Mouse (Mus musculus): Measurements from ENCODE around the gene Gal3st3. TPM values are rescaled to one million over a fixed set of nuclear protein-coding genes. Genes with fewer than 3 reads are reported as not detected.

Gene Gal3st3
- total RNA-seq (2021), result 100 to 1,000 TPM; 106 to 107 TPM
- long read RNA-seq, experiment 1, transcript Gal3st3-201 (3 exons, 2,421 nt), result major isoform, 25 of 30 reads
- long read RNA-seq, experiment 1, partial matches to known transcripts, result 0 of 30 reads
- long read RNA-seq, experiment 1, other reads (novel, unspliced or antisense), result 5 of 30 reads
- long read RNA-seq, experiment 2, transcript Gal3st3-201 (3 exons, 2,421 nt), result major isoform, 29 of 34 reads
- long read RNA-seq, experiment 2, partial matches to known transcripts, result 0 of 34 reads
- long read RNA-seq, experiment 2, other reads (novel, unspliced or antisense), result 5 of 34 reads

DNA sequence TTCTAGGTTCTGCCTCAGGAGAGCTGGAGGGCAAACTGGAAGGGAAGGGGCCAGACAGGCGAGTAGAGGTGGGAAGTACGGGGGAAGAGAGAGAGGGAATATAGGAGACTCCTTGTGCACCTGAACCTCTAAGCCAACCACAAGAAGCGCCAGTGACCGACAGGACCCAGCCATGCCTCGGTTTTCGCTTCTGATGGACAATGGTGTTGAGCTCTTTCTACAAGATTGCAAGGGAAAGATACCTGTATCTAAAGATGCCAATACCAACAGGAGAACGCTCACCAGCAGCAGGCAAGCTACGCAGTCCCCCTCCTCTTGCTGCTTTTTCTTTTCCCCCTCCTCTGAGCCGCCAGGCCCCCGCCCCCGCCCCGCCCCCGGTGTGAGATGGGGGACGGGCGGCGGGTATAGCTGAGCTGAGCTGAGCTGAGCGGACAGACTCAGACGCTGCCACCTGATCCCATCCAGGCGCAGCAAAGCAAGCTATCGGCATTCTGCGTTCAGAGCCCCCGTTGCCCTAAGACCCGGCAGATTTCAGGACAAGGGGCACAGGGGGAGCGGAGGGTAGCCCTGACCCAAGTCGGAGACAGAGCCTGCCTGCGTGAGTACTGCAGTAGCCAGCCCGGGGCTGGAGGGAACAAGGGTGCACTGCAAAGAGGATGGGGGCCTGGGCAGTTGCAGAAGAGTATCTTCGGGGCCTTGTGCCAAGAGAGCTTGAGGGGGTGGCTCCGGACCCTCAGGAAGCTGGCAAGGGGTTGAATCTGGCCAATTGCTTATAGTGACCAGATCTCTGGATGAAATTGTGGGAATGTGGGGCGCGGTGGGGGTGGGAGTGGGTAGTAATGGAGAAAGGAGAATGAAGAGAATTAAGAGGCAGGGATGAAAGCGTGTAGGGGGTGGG, at the start of gene Gal3st3:
Gene Gal3st3, plus strand, starts transcription at position 429 of the 898 bp plus-strand sequence.
- intact Hi-C loops (cut with DNase I), result no loop called here
- DNase-seq (ENCODE audit: low spot score in 2 of 2), result peak; percentile 45 to 60

GRCm38 (mm10) chr19:5257140-5257539, 41.0 kb upstream of the Gal3st3 start:
- intact Hi-C loops (cut with DNase I), result no loop called here
- no peak for DNase-seq (ENCODE audit: low spot score in 2 of 2)

DNA sequence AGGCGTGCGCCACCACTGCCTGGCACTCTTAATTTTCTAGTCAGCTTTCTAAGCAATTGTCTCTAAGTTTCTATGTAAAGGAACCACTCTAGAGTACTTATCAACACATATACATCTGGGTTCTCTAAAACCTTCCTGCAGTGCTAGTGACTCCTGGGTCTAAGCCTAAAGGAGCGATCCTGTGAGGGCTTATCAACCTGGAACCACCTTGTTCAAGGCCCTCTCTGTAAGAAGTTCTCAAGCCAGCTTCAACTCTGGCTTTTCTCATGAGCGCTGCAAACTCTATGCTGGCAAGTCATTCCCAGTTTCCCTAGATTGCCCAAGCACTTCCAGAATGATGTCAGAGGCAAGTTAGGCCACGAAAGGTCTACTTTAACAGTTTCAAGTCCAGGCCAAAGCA, 31.1 kb upstream of the Gal3st3 start:
- intact Hi-C loops (cut with DNase I), result no loop called here
- no peak for DNase-seq (ENCODE audit: low spot score in 2 of 2)

DNA sequence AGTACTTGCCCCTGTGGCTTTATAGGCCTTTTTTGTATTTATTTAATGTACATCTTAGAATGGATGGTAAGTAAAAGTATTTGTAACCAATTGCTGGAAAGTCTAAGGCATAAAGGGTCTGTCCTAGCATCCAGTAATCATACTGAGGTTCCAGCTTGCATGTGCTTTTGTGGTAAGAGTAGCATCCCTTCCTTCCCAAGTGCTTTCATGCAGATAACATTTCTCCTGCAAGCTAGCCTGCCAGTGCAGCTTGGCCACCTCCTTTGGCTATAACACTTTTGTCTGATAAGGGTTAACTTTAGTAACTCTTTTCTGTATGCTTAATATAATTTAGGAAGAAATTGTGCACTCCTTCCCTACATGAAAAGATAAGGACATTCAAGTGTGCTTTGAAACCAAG, 30.1 kb upstream of the Gal3st3 start:
- intact Hi-C loops (cut with DNase I), result no loop called here
- no peak for DNase-seq (ENCODE audit: low spot score in 2 of 2)

DNA sequence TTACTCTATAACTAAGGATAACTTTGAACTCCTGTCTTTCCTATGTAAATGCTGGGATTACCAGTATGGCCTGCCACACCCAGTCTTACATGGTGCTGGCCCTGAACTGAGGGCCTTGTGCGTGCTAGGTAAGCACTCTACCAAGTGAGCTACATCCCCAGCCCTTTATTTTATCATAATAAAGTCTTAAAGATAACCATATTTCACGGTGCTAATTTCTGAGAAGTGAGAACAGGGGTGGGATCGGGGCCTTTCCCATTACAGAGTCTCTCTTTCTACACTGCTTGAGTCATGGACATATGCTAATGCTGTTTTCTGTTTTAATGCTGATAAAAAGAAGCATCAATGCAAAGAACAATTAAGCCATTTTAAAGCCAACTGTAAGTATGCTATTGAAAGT, 29.3 kb upstream of the Gal3st3 start:
- DNase-seq (ENCODE audit: low spot score in 2 of 2), result no peak
- intact Hi-C loops (cut with DNase I), result no loop called here

- intact Hi-C loops (cut with DNase I), result no loop called here
- DNase-seq (ENCODE audit: low spot score in 2 of 2), result no peak
Observed at GRCm38 (mm10) chr19:5269392-5269791, 28.7 kb upstream of the Gal3st3 start.

DNA sequence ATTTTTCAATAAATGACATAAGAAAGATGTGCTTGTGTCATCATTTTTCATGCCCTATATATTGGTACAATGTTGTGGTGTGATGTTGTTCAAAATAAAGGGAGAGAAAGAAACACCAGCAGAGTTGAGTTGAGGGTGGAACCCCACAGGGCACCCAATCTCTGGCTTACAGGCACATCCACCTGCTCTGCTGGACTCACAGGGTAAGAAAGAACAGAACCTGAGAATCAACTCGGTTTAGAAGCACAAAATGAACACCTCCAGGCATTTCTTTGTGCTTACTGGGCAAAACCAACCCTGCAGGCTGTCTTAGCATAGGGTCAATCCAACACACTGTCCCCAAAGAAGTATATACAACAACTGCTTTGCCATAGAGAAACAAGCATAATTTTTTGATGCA, 26.7 kb upstream of the Gal3st3 start:
- intact Hi-C loops (cut with DNase I), result loop anchor here (5.0 kb wide), 1 partner anchor 69 kb away; no protein-coding TSS in a partner anchor
- no peak for DNase-seq (ENCODE audit: low spot score in 2 of 2)

DNA sequence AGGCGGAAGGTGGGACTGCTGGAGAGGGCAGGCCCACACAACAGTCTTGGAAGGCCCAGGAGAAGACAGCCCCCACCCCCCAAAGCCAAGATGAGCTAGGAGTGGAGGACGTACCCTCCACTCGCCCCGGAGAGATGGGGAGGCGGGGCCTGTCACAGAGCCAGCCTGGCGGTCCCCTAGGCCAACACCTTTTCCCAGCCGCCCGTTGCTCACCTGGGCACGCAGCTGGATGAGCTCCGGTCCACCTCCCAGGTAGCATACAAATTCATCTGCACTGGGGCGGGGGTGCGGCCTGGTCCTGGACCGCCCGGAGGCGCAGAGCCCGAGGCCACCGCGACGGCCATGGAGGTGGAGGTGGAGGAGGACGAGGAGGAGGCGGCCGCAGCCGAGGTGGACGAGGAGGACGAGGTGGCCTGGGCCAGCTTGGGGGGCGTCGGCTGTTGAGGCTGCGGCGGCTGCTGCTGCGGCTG, 25.8 kb upstream of the Gal3st3 start:
- no peak for DNase-seq (ENCODE audit: low spot score in 2 of 2)
- intact Hi-C loops (cut with DNase I), result loop anchor here (5.0 kb wide), 1 partner anchor 70 kb away; no protein-coding TSS in a partner anchor

DNA sequence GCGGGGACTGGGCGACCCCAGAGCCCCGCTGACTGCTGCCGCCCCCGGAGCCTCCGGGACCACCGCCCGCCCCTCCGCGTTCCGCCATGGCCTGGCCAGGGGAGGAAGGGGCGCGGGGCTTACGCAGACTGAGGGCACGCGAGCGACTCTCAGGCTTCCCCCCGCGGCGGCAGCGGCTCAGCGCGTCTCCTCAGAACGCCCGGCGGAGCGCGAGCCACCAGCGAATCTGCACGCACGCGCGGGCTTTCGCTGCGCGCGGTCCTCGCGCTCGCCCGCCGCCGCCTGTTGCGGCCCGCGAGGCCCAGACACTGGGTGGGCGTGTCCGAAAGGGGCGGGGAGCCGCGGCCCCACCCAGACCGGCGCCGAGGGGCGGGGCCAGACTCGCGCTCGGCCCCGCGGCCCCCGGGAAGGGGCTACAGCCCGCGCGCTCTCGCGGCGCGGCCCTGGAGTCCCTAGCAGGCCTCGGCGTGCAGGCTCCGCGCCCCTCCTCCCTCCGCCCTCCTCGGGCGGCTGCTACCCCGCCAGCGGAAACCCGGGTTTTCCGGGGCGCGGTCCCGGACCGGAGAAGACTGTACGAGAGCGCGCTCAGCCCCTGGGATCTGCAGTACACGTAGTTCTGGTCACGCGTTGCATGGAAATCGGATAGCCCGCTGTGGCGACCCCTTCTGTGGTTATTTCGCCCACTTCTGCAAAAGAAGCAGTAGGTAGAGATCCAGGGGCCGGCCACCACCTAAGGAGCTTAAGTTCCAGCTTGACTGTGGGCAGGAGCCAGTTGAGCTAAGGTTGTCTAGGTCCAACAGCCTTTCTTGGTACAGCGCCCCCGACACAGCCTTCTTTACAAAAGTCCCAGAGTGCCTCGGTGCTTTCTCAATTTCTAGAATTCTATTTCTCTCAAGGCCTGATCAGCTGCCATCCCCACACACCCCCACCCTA, 25.1 kb upstream of the Gal3st3 start, which contains the start of gene Pacs1:
Gene Pacs1, minus strand, starts transcription at position 319 of the 933 bp plus-strand sequence.
- peak; percentile 79 to 87 for DNase-seq (ENCODE audit: low spot score in 2 of 2)
- intact Hi-C loops (cut with DNase I), result loop anchor here (5.0 kb wide), 1 partner anchor 71 kb away; no protein-coding TSS in a partner anchor

GRCm38 (mm10) chr19:5273916-5274315, 24.2 kb upstream of the Gal3st3 start:
- intact Hi-C loops (cut with DNase I), result loop anchor here (5.0 kb wide), 1 partner anchor 72 kb away; no protein-coding TSS in a partner anchor
- no peak for DNase-seq (ENCODE audit: low spot score in 2 of 2)

DNA sequence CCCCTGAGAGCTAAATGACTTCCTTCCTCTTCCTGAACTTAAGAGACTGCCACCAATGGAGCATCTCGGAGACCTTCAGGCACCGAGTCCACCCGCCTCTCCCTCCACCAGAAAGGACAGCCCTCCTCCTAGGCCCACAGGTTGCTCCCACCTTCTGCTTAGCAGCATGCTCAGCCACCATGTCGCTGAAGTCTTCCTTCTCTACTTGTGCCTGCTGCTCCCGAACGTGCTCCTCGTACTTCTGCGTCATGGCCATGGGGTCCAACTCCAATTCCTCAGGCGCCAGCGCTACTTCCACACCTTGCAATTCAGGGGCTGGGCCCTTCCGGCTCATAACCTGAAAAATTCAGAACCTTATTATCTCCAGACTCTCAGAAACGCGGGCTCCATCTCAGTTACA, 23.5 kb upstream of the Gal3st3 start:
- intact Hi-C loops (cut with DNase I), result loop anchor here (5.0 kb wide), 1 partner anchor 72 kb away; no protein-coding TSS in a partner anchor
- DNase-seq (ENCODE audit: low spot score in 2 of 2), result no peak

DNA sequence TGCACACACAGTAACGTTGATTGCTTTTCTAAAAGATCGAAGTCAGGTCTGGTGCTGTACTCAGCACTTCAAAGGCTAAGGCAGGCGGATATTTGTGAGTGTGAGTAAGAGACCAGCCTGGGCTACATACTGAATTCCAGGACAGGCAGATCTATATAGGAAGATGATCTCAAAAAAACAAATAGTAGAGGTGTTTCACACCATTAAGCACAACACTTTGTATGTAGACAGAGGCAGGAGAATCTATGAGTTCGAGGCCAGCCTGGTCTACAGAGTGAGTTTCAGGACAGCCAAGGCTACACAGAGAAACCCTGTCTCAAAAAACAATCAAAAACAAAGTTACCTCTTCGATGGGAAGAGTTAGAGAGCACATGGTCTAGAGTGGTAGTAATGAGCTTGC, 22.4 kb upstream of the Gal3st3 start:
- intact Hi-C loops (cut with DNase I), result no loop called here

GRCm38 (mm10) chr19:5276531-5276930, 21.6 kb upstream of the Gal3st3 start:
- DNase-seq (ENCODE audit: low spot score in 2 of 2), result no peak
- intact Hi-C loops (cut with DNase I), result no loop called here

More for the DNA sequence above, 22.4 kb upstream of the Gal3st3 start:
- DNase-seq (ENCODE audit: low spot score in 2 of 2), result no peak

DNA sequence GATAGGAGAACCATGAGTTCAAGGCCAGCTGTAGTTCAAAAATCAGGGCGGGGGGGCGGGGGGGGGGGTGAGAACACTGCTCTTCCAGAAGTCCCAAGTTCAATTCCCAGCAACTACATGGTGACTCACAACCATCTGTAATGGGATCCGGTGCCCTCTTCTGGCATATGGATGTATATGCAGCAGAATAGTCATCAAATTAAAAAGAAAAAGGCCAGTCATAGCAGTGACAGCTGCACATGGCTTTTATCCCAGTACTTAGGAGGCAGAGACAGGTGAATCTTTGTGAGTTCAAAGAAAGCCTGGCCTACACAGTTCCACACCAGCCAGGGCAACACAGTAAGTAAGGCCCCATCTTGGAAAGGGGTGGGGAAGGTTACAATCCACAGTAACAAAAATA, 21.0 kb upstream of the Gal3st3 start:
- intact Hi-C loops (cut with DNase I), result no loop called here

DNA sequence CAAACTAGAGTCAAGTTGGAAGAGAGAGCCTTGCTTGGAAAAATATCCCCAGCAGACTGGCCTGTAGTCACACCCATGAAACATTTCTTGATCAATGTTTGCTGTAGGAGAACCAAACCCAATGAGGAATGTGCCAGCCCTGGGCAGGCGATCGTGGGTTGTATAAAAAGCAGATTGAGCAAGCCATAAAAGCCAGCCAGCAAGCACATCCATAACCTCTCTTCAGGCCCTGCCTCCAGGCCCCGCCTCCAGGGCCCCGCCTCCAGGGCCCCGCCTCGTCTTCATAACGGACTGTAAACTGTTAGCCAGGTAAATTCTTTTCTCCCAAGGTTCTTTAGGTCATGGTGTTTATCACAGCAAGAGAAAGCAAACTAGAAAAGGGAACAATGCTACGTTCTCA, 19.8 kb upstream of the Gal3st3 start:
- DNase-seq (ENCODE audit: low spot score in 2 of 2), result no peak
- intact Hi-C loops (cut with DNase I), result no loop called here

More for the DNA sequence above, 21.0 kb upstream of the Gal3st3 start:
- no peak for DNase-seq (ENCODE audit: low spot score in 2 of 2)

GRCm38 (mm10) chr19:5294972-5295735, 3.0 kb upstream of the Gal3st3 start, which contains the start of gene Sf3b2:
Gene Sf3b2, minus strand, starts transcription at chr19:5295455.
- intact Hi-C loops (cut with DNase I), result no loop called here

GRCm38 (mm10) chr19:5295736-5296075, 2.4 kb upstream of the Gal3st3 start:
- DNase-seq (ENCODE audit: low spot score in 2 of 2), result no peak
- intact Hi-C loops (cut with DNase I), result no loop called here

More at GRCm38 (mm10) chr19:5294972-5295735, 3.0 kb upstream of the Gal3st3 start, which contains the start of gene Sf3b2:
- peak; percentile 99 for DNase-seq (ENCODE audit: low spot score in 2 of 2)

GRCm38 (mm10) chr19:5296630-5297029, 1.5 kb upstream of the Gal3st3 start:
- intact Hi-C loops (cut with DNase I), result no loop called here
- DNase-seq (ENCODE audit: low spot score in 2 of 2), result peak; percentile 68 to 81
